Mouse (Mus musculus): ENCODE results near the gene Inpp5a. TPM values are rescaled to one million over a fixed set of nuclear protein-coding genes. Genes with fewer than 3 reads are reported as not detected.

The Inpp5a gene
- polyA plus RNA-seq, 1 experiment, result 27.5 TPM

DNA sequence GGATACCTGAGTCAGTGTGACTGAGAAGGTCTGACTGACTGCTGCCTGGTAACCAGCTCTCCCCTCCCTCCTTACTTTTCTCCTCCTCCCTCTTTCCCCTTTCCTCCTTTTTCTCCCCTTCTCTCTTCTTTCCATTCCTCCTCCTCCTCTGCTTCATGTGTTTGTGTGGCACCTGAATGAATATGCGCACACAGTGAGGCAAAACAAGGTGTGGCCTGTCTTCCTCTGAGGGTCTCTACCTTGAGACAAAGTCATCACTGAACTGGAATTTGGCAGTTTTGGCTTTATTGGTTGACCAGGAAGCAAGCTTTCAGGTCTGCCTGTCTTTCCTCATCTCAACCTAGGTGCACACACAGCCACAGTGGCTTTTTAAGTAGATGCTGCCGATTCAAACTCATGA lies 147.9 kb downstream of the Inpp5a start:
- no peak for DNase-seq
- 93% methylated on average over 2 of the region's 2 CpGs for WGBS
- Histone ChIP-seq H3K4me3 (ENCODE audit: insufficient read depth, low read depth, low read length) (no peak overlapping the region), H3K27ac (ENCODE audit: insufficient read depth, low read depth, low read length) (no peak overlapping the region), H3K36me3 (ENCODE audit: control insufficient read depth, insufficient read depth, low read length) (no peaks in the 10 kb centered on the region), H3K4me1 (ENCODE audit: control insufficient read depth, insufficient read depth, low read length) (no peaks in the 10 kb centered on the region), H3K27me3 (replicated peaks; ENCODE audit: control insufficient read depth, insufficient read depth, low read length) (no peaks in the 10 kb centered on the region)
- TF ChIP-seq CTCF (conservative IDR thresholded peaks at IDR 0.05; ENCODE audit: insufficient read depth, insufficient read length, low read depth, low read length) (no peak), POLR2A (IDR thresholded peaks at IDR 0.05; ENCODE audit: low read depth, low read length) (no peak)

DNA sequence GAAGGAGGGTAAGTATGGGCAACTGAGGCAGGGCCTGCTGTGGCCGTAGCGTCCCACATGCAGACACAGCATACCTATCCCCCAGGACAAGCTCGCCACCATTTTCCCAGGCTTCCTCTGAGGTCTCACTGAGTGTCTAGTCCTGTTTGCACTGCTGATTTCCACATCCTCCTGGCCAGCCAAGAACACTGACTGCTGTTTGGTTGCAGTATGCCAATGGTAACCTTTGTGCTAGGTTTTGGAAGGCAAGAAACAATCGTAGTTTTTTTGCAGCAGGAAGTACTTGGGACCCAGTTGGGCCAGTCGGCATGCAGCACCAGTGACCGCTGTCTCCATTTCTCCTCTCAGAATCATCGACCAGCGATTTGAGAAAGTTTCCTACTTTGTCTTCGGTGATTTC lies 148.9 kb downstream of the Inpp5a start:
- Histone ChIP-seq H3K27ac (ENCODE audit: insufficient read depth, low read depth, low read length) (no peak overlapping the region), H3K36me3 (ENCODE audit: control insufficient read depth, insufficient read depth, low read length) (no peaks in the 10 kb centered on the region), H3K27me3 (replicated peaks; ENCODE audit: control insufficient read depth, insufficient read depth, low read length) (no peaks in the 10 kb centered on the region), H3K4me1 (ENCODE audit: control insufficient read depth, insufficient read depth, low read length) (no peaks in the 10 kb centered on the region), H3K4me3 (ENCODE audit: insufficient read depth, low read depth, low read length) (no peak overlapping the region)
- DNase-seq, result no peak
- WGBS, result 93% methylated on average over 9 of the region's 9 CpGs
- TF ChIP-seq POLR2A (IDR thresholded peaks at IDR 0.05; ENCODE audit: low read depth, low read length) (no peak), CTCF (conservative IDR thresholded peaks at IDR 0.05; ENCODE audit: insufficient read depth, insufficient read length, low read depth, low read length) (no peak)

DNA sequence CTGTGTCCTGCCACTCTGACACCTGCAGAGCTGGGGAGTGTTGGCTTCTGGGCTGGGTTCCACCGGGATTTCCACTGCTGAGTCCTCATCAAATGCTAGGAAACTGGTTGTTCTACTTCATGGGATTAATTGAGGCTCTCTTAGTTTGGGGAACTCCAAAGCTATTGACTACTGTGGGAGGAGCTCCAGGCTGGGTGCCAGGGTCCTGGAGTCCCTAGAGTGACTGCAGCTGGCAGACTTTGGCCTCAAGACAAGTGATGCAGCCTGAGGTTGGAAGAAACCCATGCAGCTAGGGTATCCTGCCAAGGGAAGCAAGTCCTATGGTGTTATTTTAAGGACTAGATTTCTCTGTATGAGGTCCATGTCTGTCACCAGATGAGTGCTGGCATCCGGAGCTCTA lies 149.6 kb downstream of the Inpp5a start:
- TF ChIP-seq POLR2A (IDR thresholded peaks at IDR 0.05; ENCODE audit: low read depth, low read length) (no peak), CTCF (conservative IDR thresholded peaks at IDR 0.05; ENCODE audit: insufficient read depth, insufficient read length, low read depth, low read length) (no peak)
- WGBS, result 79% methylated on average over 2 of the region's 2 CpGs
- Histone ChIP-seq H3K27me3 (replicated peaks; ENCODE audit: control insufficient read depth, insufficient read depth, low read length) (no peaks in the 10 kb centered on the region), H3K27ac (ENCODE audit: insufficient read depth, low read depth, low read length) (no peak overlapping the region), H3K4me1 (ENCODE audit: control insufficient read depth, insufficient read depth, low read length) (no peaks in the 10 kb centered on the region), H3K4me3 (ENCODE audit: insufficient read depth, low read depth, low read length) (no peak overlapping the region), H3K36me3 (ENCODE audit: control insufficient read depth, insufficient read depth, low read length) (no peaks in the 10 kb centered on the region)
- peak; percentile 53 for DNase-seq

DNA sequence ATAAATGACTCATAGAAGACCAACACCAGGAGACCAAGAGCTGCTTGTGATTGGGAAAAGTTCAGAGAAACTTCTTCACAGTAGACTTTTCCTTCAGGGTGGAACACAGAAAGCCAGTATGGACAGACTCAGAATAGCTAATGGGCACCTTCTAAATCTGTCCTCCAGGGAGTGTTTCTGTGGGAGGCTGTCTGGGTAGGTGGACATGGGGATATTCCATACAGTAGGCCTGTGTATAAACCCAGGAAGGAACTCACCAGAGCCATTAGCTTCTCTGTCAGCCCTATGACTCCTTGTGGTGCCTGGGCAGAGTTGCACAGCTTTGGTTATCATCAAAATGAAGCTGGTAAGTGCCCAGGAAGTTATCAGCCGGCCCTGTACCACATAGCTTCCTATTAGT lies 151.7 kb downstream of the Inpp5a start:
- H3K27ac ChIP-seq (ENCODE audit: insufficient read depth, low read depth, low read length), result no peak overlapping the region
- no peak for DNase-seq
- TF ChIP-seq POLR2A (IDR thresholded peaks at IDR 0.05; ENCODE audit: low read depth, low read length), result no peak
- TF ChIP-seq CTCF (conservative IDR thresholded peaks at IDR 0.05; ENCODE audit: insufficient read depth, insufficient read length, low read depth, low read length), result no peak
- no peaks in the 10 kb centered on the region for H3K36me3 ChIP-seq (ENCODE audit: control insufficient read depth, insufficient read depth, low read length)
- H3K27me3 ChIP-seq (replicated peaks; ENCODE audit: control insufficient read depth, insufficient read depth, low read length), result no peaks in the 10 kb centered on the region
- H3K4me3 ChIP-seq (ENCODE audit: insufficient read depth, low read depth, low read length), result no peak overlapping the region
- no peaks in the 10 kb centered on the region for H3K4me1 ChIP-seq (ENCODE audit: control insufficient read depth, insufficient read depth, low read length)
- 79% methylated on average over 1 of the region's 1 CpGs for WGBS

DNA sequence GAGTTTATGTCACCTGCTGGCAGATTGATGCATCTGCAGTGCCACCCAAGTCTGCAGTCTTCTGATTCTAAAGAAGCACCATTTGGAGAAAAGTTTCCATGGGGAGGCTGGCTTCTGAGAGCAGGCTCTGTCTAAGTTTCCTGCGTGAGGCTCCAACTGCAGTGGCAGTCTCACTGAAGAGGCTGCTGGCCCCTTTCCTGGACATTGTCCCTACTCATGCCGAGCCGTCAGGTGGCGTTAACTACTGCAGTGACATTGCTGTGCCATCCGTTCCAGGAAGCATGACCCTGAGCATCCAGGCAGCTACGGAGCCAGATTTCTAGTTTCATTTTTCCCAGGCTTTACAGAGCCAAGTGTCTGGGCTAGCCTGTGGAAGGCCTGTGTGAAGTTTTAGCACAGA lies 152.5 kb downstream of the Inpp5a start:
- TF ChIP-seq CTCF (conservative IDR thresholded peaks at IDR 0.05; ENCODE audit: insufficient read depth, insufficient read length, low read depth, low read length) (peak; percentile 39; the same call in 1 of the 2 replicates), POLR2A (IDR thresholded peaks at IDR 0.05; ENCODE audit: low read depth, low read length) (no peak)
- H3K4me1 ChIP-seq (ENCODE audit: control insufficient read depth, insufficient read depth, low read length), result no peaks in the 10 kb centered on the region
- no peak for DNase-seq
- no peak overlapping the region for H3K4me3 ChIP-seq (ENCODE audit: insufficient read depth, low read depth, low read length)
- WGBS, result 76% methylated on average over 6 of the region's 6 CpGs
- no peak overlapping the region for H3K27ac ChIP-seq (ENCODE audit: insufficient read depth, low read depth, low read length)
- H3K36me3 ChIP-seq (ENCODE audit: control insufficient read depth, insufficient read depth, low read length), result no peaks in the 10 kb centered on the region
- H3K27me3 ChIP-seq (replicated peaks; ENCODE audit: control insufficient read depth, insufficient read depth, low read length), result no peaks in the 10 kb centered on the region

DNA sequence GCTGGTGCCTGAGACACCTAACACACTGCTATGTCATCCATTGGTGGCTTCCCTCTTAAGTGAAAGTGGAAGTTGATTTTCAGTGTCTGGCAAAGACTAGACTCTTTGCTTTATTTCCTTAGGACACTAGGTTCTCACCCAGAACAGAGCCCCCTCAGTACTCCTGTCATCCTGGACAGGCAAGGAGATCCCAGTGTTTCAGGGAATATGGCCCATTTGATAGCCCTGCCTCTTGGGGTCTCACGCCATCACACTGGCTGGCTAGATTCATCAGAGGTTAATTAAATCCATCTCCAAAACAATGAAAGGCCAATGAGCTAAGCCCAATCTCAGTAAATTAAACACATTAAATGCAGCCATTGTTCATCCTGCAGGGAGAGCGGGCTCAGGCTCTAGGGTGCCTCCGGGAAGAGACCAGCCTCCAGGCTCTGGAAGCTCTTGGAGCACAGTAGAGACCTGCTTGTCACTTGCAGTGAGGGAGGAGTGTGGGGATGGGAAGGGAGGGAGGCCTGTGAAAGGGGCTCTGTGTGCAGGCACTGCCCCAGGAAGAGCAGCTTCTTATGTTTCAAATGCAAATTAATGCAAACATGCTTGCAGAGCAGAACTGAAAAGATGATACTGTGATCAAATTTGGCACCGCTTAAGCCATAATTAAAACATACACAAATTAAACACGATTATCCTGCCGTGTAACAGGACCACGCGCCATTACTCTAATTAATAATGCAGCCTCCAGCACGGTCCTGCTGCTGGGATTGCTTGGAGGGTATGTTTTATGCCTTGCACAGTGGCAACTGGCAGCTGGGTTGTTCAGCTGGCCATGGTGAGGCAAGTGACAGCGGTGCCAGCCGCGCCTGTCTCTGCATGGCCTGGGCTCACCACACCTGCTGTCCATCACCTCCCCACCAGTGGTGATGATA lies 156.1 kb downstream of the Inpp5a start:
- DNase-seq, result no peak

DNA sequence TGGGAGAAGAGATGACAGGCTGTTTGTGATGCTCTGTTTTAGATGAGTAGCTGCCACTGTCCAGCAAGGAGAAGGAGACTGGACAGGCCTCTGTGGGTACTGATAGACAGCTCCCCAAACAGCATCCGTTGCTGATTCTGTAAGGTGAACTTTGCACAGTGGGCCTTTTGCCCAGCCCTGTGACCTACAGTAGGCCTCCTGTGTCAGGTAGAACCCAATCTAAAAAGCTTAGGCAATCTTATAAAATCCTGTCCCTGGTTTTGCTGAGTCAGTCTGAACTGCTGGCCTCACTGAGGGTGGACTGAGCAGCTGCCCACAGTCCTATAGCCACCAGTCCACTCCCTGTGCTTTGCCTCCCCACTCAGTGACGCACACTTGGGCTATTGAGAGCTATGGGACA lies 158.4 kb downstream of the Inpp5a start:
- H3K36me3 ChIP-seq (ENCODE audit: control insufficient read depth, insufficient read depth, low read length), result no peaks in the 10 kb centered on the region
- no peak overlapping the region for H3K4me3 ChIP-seq (ENCODE audit: insufficient read depth, low read depth, low read length)
- peak; percentile 78 for DNase-seq
- H3K27me3 ChIP-seq (replicated peaks; ENCODE audit: control insufficient read depth, insufficient read depth, low read length), result no peaks in the 10 kb centered on the region
- TF ChIP-seq POLR2A (IDR thresholded peaks at IDR 0.05; ENCODE audit: low read depth, low read length) (no peak), CTCF (conservative IDR thresholded peaks at IDR 0.05; ENCODE audit: insufficient read depth, insufficient read length, low read depth, low read length) (no peak)
- H3K27ac ChIP-seq (ENCODE audit: insufficient read depth, low read depth, low read length), result no peak overlapping the region
- no peaks in the 10 kb centered on the region for H3K4me1 ChIP-seq (ENCODE audit: control insufficient read depth, insufficient read depth, low read length)
- 55% methylated on average over 2 of the region's 2 CpGs for WGBS

More for the DNA sequence above, 156.1 kb downstream of the Inpp5a start:
- Histone ChIP-seq H3K4me3 (ENCODE audit: insufficient read depth, low read depth, low read length) (no peak overlapping the region), H3K27ac (ENCODE audit: insufficient read depth, low read depth, low read length) (no peak overlapping the region), H3K27me3 (replicated peaks; ENCODE audit: control insufficient read depth, insufficient read depth, low read length) (no peaks in the 10 kb centered on the region), H3K36me3 (ENCODE audit: control insufficient read depth, insufficient read depth, low read length) (no peaks in the 10 kb centered on the region), H3K4me1 (ENCODE audit: control insufficient read depth, insufficient read depth, low read length) (no peaks in the 10 kb centered on the region)
- WGBS, result 78% methylated on average over 12 of the region's 12 CpGs
- no peak for TF ChIP-seq POLR2A (IDR thresholded peaks at IDR 0.05; ENCODE audit: low read depth, low read length)
- TF ChIP-seq CTCF (conservative IDR thresholded peaks at IDR 0.05; ENCODE audit: insufficient read depth, insufficient read length, low read depth, low read length), result no peak
